Mouse (Mus musculus) stomach, embryonic 14.5 days (tissue): ENCODE measurements around the gene Fam129a. TPM values are rescaled to one million over a fixed set of nuclear protein-coding genes. Genes with fewer than 3 reads are reported as not detected.

Experiments used
- ATAC-seq: fragments of 200-750 bp; cut with Nextera tagmentation; 2 replicates; pipeline ENCODE4 v1.8.0; 2017; ENCODE audit warnings: low read depth, moderate TSS enrichment; ENCODE audit not compliant: insufficient number of reproducible peaks, insufficient read depth, low FRiP score
- H3K27ac ChIP-seq: fragments of 300-500 bp; sonication (generic); 2 replicates; pipeline ENCODE4 v1.5.1; 2014; ENCODE audit warnings: mild to moderate bottlenecking, low read length, moderate library complexity, mixed read lengths
- H3K27me3 ChIP-seq: fragments of 300-500 bp; sonication (generic); 2 replicates; pipeline ENCODE4 v1.6.1; 2014; ENCODE audit warnings: low read length, control low read depth, mixed read lengths; ENCODE audit not compliant: control insufficient read depth, insufficient read depth
- H3K36me3 ChIP-seq: fragments of 300-500 bp; sonication (generic); 2 replicates; pipeline ENCODE4 v1.6.1; 2014; ENCODE audit warnings: mild to moderate bottlenecking, control low read depth, low read length, moderate library complexity, mixed read lengths; ENCODE audit not compliant: control insufficient read depth, insufficient read depth
- H3K4me1 ChIP-seq: fragments of 300-500 bp; sonication (generic); 2 replicates; pipeline ENCODE4 v1.6.1; 2014; ENCODE audit warnings: low read length, control low read depth, mixed read lengths; ENCODE audit not compliant: control insufficient read depth, insufficient read depth
- H3K4me2 ChIP-seq: fragments of 300-500 bp; sonication (generic); replicated peaks from 2 replicates; pipeline ENCODE4 v1.6.1; 2014; ENCODE audit warnings: low read depth, low read length, control low read depth
- H3K4me3 ChIP-seq: fragments of 300-500 bp; sonication (generic); 2 replicates; pipeline ENCODE4 v1.5.1; 2014; ENCODE audit warnings: low read depth, low read length, control low read depth
- H3K9ac ChIP-seq: fragments of 300-500 bp; sonication (generic); replicated peaks from 2 replicates; pipeline ENCODE4 v1.6.1; 2014; ENCODE audit warnings: low read depth, mild to moderate bottlenecking, control low read depth, low read length, moderate library complexity, mixed read lengths
- H3K9me3 ChIP-seq: fragments of 300-500 bp; sonication (generic); 2 replicates; pipeline ENCODE4 v1.6.1; 2016; ENCODE audit warnings: low read depth, low read length, control low read depth; ENCODE audit not compliant: control insufficient read depth
- WGBS: fragments of 180-500 bp; shearing (Covaris S2); extraction: QIAGEN DNeasy Blood & Tissue Kit; methylation state at CpG from one replicate; pipeline ENCODE4 v1.1.7; 2014; 5-methylcytosine and 5-hydroxymethylcytosine counted together
- polyA plus RNA-seq: library from polyadenylated mRNA; unstranded; fragments of >200 nt; fragmentation: Nextera tagmentation; extraction: Ambion mirVana; gene quantifications from 2 replicates; pipeline ENCODE4 v1.2.1, GENCODE M21; 2014

Gene Fam129a
- polyA plus RNA-seq, 1 experiment from 2014 or later: 9.0 TPM

DNA sequence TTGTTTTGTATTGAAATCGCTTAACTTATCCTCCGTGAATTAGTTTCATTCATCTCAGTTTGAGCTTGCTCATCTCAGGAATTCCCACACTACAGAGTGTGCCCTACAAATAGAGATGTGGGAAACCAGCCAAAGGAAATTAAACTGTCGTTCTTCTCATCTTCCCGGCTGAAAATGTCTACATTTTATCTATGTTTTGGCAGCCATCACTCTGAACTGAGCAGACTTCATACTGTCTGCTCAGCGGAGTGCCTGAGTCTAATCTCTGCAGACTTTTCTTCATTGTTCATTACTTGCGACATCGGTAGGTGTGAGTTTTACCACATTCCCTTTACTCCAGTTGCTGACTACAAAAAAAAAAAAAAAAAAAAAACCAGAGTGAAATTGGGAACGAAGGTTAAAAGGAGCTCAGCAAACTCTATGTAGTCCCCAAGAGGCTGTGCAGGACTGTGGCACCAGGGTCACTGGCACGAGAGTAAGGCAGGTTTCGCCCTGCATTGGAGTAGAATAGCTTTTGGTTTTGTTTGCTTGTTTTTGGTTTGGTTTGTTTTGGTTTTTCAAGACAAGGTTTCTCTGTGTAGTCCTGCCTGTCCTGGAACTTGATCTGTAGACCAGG lies 43.4 kb downstream of the Fam129a start:
- 64% methylated on average over 10 of the region's 10 CpGs for WGBS
- no peaks in the 10 kb centered on the region for H3K9me3 ChIP-seq
- H3K27me3 ChIP-seq: no peaks in the 10 kb centered on the region
- H3K27ac ChIP-seq: no peak overlapping the region
- H3K4me3 ChIP-seq: no peak overlapping the region
- no peak overlapping the region for H3K4me2 ChIP-seq
- H3K4me1 ChIP-seq: no peaks in the 10 kb centered on the region
- H3K36me3 ChIP-seq: no peaks in the 10 kb centered on the region
- H3K9ac ChIP-seq: no peak overlapping the region
- ATAC-seq: no peak

GRCm38 (mm10) chr1:151615625-151616024 lies 44.6 kb downstream of the Fam129a start:
- Histone ChIP-seq H3K9me3 (no peaks in the 10 kb centered on the region), H3K27ac (no peak overlapping the region), H3K4me3 (no peak overlapping the region), H3K9ac (no peak overlapping the region), H3K27me3 (no peaks in the 10 kb centered on the region), H3K36me3 (no peaks in the 10 kb centered on the region), H3K4me2 (no peak overlapping the region), H3K4me1 (no peaks in the 10 kb centered on the region)
- 94% methylated on average over 6 of the region's 6 CpGs for WGBS
- no peak for ATAC-seq

DNA sequence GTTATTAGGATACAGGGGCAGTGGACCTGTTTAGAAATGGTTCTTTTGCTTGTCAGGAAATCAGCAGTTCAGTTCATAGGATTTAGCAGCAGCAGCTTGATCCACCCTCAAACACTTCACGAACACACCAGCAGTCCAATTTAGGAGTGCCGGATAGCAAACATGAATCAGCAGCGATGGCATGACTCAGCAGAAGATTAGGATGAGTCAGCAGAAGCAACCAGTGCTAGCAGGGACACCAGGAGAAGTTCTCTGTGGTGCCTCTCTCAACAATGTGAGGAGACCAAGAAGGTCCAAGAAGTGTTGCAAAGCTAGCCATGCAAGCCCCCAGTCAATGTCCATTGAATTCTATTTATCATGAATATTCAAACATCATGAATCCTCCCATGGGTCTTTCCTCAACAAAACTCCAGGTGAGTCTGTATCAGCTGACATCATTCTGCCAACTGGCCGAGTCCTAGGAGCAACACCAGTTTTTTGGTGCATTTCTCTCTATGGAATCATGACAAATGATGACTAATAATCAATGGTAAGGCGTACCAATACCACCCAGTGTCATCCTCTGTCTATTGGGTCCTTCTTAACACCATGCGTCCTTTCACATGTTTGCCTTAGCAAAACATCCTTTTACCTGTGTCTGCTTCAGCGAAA lies 45.7 kb downstream of the Fam129a start:
- Histone ChIP-seq H3K9me3 (no peaks in the 10 kb centered on the region), H3K9ac (no peak overlapping the region), H3K27me3 (no peaks in the 10 kb centered on the region), H3K4me3 (no peak overlapping the region), H3K27ac (no peak overlapping the region), H3K4me2 (no peak overlapping the region), H3K36me3 (no peaks in the 10 kb centered on the region), H3K4me1 (no peaks in the 10 kb centered on the region)
- 85% methylated on average over 7 of the region's 7 CpGs for WGBS
- ATAC-seq: no peak

DNA sequence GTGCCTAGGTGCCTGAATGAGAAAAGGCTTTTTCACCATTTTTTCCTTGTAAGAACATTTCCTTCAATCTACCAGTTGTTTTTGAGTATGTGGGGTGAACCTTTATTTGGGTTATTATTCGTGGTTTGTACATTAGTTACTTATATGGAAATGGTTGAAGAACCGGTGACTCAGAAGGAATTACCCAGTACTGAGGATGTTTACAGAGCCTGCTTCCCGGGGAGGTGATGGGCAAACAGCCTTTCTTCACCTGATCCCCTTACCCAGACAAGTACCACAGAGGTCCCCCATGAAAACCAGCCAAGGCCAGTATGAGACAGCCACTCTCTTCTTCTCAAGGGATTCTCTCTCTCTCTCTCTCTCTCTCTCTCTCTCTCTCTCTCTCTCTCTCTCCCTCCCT lies 47.3 kb downstream of the Fam129a start:
- no peaks in the 10 kb centered on the region for H3K9me3 ChIP-seq
- ATAC-seq: no peak
- H3K9ac ChIP-seq: no peak overlapping the region
- 44% methylated on average over 3 of the region's 3 CpGs for WGBS
- H3K27me3 ChIP-seq: no peaks in the 10 kb centered on the region
- no peaks in the 10 kb centered on the region for H3K4me1 ChIP-seq
- H3K4me3 ChIP-seq: no peak overlapping the region
- H3K36me3 ChIP-seq: no peaks in the 10 kb centered on the region
- H3K27ac ChIP-seq: no peak overlapping the region
- no peak overlapping the region for H3K4me2 ChIP-seq

- Histone ChIP-seq H3K4me3 (no peak overlapping the region), H3K27ac (no peak overlapping the region), H3K4me1 (no peaks in the 10 kb centered on the region), H3K4me2 (no peak overlapping the region), H3K36me3 (no peaks in the 10 kb centered on the region), H3K9ac (no peak overlapping the region), H3K9me3 (no peaks in the 10 kb centered on the region), H3K27me3 (no peaks in the 10 kb centered on the region)
- 48% methylated on average over 8 of the region's 8 CpGs for WGBS
- no peak for ATAC-seq
These were observed 48.3 kb downstream of the Fam129a start for GRCm38 (mm10) chr1:151619281-151619711.

GRCm38 (mm10) chr1:151620730-151621129 lies 49.7 kb downstream of the Fam129a start:
- H3K27ac ChIP-seq: no peak overlapping the region
- H3K9ac ChIP-seq: no peak overlapping the region
- no peak for ATAC-seq
- 0 out of 2 replicates have a peak, but pooled peaks cover 3% of the 10 kb centered on the region for H3K4me1 ChIP-seq
- H3K4me3 ChIP-seq: no peak overlapping the region
- no peaks in the 10 kb centered on the region for H3K9me3 ChIP-seq
- H3K27me3 ChIP-seq: no peaks in the 10 kb centered on the region
- H3K4me2 ChIP-seq: no peak overlapping the region
- no peaks in the 10 kb centered on the region for H3K36me3 ChIP-seq

DNA sequence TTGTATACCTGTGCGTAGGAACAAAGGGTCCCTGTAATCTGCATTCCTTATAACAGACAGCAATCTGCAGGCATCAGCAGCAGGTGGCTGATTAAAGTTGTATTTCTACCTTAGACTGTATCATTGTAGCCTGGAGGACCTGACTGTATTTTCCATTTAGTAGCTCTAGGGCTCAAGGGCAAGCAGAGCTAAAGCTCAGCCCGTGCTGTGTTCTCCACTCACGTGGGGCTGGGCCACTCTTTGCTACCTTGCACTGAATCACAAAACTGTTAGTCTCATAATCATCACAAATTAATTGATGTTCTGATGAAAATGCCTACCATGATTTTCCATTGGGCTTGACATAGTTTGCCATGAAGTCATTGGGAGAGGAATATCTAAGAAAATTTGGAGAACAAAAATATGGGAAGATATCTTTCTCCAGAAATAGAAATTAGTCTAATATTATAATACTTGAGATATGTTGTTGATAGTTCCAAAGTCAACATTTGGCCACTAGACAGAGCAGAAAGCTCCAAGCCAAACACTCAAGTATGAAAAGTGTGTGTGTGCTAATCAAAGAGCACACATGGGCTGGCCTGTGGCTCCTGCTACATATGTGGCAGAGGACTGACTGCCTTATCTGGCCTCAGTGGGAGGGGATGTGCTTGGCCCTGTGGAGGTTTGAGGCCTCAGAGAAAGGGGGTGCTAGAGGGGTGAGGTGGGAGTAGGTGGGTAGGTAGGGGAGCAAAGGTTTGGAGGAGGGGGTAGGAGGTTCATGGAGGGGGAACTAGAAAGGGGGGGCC lies 53.6 kb downstream of the Fam129a start:
- Histone ChIP-seq H3K9me3 (no peaks in the 10 kb centered on the region), H3K27ac (no peak overlapping the region), H3K4me3 (no peak overlapping the region), H3K36me3 (no peaks in the 10 kb centered on the region), H3K4me1 (peaks cover 15% of the 10 kb centered on the region; the same call in 1 of the 2 replicates), H3K27me3 (no peaks in the 10 kb centered on the region), H3K9ac (no peak overlapping the region), H3K4me2 (no peak overlapping the region)
- 89% methylated on average over 3 of the region's 3 CpGs for WGBS
- ATAC-seq: no peak

- no peak overlapping the region for H3K27ac ChIP-seq
- no peak overlapping the region for H3K4me2 ChIP-seq
- no peak for ATAC-seq
- H3K4me3 ChIP-seq: no peak overlapping the region
- peaks cover 18% of the 10 kb centered on the region; the same call in 1 of the 2 replicates for H3K4me1 ChIP-seq
- no peaks in the 10 kb centered on the region for H3K9me3 ChIP-seq
- H3K27me3 ChIP-seq: no peaks in the 10 kb centered on the region
- H3K9ac ChIP-seq: no peak overlapping the region
- H3K36me3 ChIP-seq: no peaks in the 10 kb centered on the region
- WGBS: 57% methylated on average over 4 of the region's 4 CpGs
These were observed 54.3 kb downstream of the Fam129a start for GRCm38 (mm10) chr1:151625260-151625659.
